Mouse (Mus musculus) lung, postnatal 0 days (tissue): ENCODE results near the gene Trit1. TPM values are rescaled to one million over a fixed set of nuclear protein-coding genes. Genes with fewer than 3 reads are reported as not detected.

Source experiments
- ATAC-seq: fragments of 200-750 bp; cut with Nextera tagmentation; 2 replicates; pipeline ENCODE4 v1.8.0; 2017; ENCODE audit warnings: moderate library complexity
- DNase-seq: peaks from one replicate; pipeline ENCODE4 v3.0.0-alpha.2; 2016; ENCODE audit warnings: low spot score
- H3K27ac ChIP-seq: fragments of 300-500 bp; sonication (generic); 2 replicates; pipeline ENCODE4 v1.5.1; 2014; ENCODE audit warnings: antibody characterized with exemption, mild to moderate bottlenecking, low read length, mixed read lengths
- H3K27me3 ChIP-seq: fragments of 300-500 bp; sonication (generic); replicated peaks from 2 replicates; pipeline ENCODE4 v1.6.1; 2014; ENCODE audit warnings: low read length, mixed read lengths; ENCODE audit not compliant: insufficient read depth
- H3K36me3 ChIP-seq: fragments of 300-500 bp; sonication (generic); 2 replicates; pipeline ENCODE4 v1.6.1; 2014; ENCODE audit warnings: low read length, mixed read lengths; ENCODE audit not compliant: insufficient read depth
- H3K4me1 ChIP-seq: fragments of 300-500 bp; sonication (generic); 2 replicates; pipeline ENCODE4 v1.6.1; 2014; ENCODE audit warnings: antibody characterized with exemption, low read depth, low read length, mixed read lengths; ENCODE audit not compliant: insufficient read depth
- H3K4me2 ChIP-seq: fragments of 300-500 bp; sonication (generic); replicated peaks from 2 replicates; pipeline ENCODE4 v1.6.1; 2014; ENCODE audit warnings: low read depth, mild to moderate bottlenecking, low read length, moderate library complexity, mixed read lengths
- H3K4me3 ChIP-seq: fragments of 300-500 bp; sonication (generic); 2 replicates; pipeline ENCODE4 v1.5.1; 2014; ENCODE audit warnings: low read depth, low read length
- H3K9ac ChIP-seq: fragments of 300-500 bp; sonication (generic); replicated peaks from 2 replicates; pipeline ENCODE4 v1.6.1; 2014; ENCODE audit warnings: low read depth, mild to moderate bottlenecking
- H3K9me3 ChIP-seq: fragments of 300-500 bp; sonication (generic); 2 replicates; pipeline ENCODE4 v1.6.1; 2016; ENCODE audit warnings: low read length, mixed read lengths
- CTCF ChIP-seq: IDR thresholded peaks from 2 replicates; pipeline ENCODE4 v1.5.1; 2016; ENCODE audit warnings: antibody characterized with exemption, mild to moderate bottlenecking
- EP300 ChIP-seq: IDR thresholded peaks from 2 replicates; pipeline ENCODE4 v1.6.1; 2016; ENCODE audit warnings: antibody characterized with exemption, mild to moderate bottlenecking, control low read depth
- WGBS: fragments of 180-500 bp; shearing (Covaris S2); extraction: QIAGEN DNeasy Blood & Tissue Kit; methylation state at CpG from one replicate; pipeline ENCODE4 v1.1.7; 2014; 5-methylcytosine and 5-hydroxymethylcytosine counted together
- polyA plus RNA-seq: library from polyadenylated mRNA; unstranded; fragments of >200 nt; fragmentation: Nextera tagmentation; extraction: Ambion mirVana; gene quantifications from 2 replicates; pipeline ENCODE4 v1.2.1, GENCODE M21; 2015

Gene Trit1
- 10.7 and 11.1 TPM in 2 replicates for polyA plus RNA-seq

DNA sequence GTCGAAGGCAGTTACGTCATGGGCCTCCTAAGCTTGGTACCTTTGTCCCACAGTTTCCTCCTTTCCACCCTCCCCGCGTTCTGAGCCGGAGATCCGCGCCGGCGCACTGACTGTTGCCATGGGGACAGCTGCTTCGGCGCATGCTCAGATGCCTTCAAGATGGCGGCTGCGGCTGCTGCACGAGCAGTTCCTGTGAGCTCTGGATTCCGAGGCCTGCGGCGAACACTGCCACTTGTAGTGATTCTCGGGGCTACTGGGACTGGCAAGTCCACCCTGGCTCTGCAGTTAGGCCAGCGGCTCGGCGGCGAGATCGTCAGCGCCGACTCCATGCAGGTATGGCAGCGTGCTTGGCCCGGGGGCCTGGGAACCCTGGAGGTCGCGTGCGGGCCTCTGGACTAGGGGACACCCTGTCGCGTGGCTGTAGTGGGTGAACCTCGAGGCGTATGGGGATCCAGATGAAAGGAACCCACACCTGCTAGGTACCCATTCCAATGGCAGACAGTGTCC lies at the start of gene Trit1:
TSS of gene Trit1 (plus strand) at position 147 of the 507 bp plus-strand sequence.
- H3K4me2 ChIP-seq, result peak within 1 kb of the TSS; percentile 85
- DNase-seq (peak; percentile 97), ATAC-seq (peak; percentile 97)
- peak within 1 kb of the TSS; percentile 81 for H3K27ac ChIP-seq
- H3K36me3 ChIP-seq, result no peaks in the 10 kb centered on the region
- TF ChIP-seq EP300, result no peak
- WGBS, result 2% methylated on average over 34 of the region's 34 CpGs
- H3K9me3 ChIP-seq, result no peaks in the 10 kb centered on the region
- peak within 1 kb of the TSS; percentile 76 for H3K9ac ChIP-seq
- peak within 1 kb of the TSS; percentile 88 for H3K4me3 ChIP-seq
- no peaks in the 10 kb centered on the region for H3K27me3 ChIP-seq
- peaks cover 9% of the 10 kb centered on the region; the same call in 1 of the 2 replicates for H3K4me1 ChIP-seq

- Histone ChIP-seq H3K4me1 (no peaks in the 10 kb centered on the region), H3K4me2 (no peak overlapping the region), H3K27ac (no peak overlapping the region), H3K4me3 (no peak overlapping the region), H3K27me3 (peaks cover 10% of the 10 kb centered on the region), H3K36me3 (no peaks in the 10 kb centered on the region), H3K9ac (no peak overlapping the region), H3K9me3 (no peaks in the 10 kb centered on the region)
- WGBS, result 57% methylated on average over 4 of the region's 4 CpGs
- DNase-seq, result no peak
- TF ChIP-seq CTCF (no peak), EP300 (no peak)
- no peak for ATAC-seq
These were observed 48.3 kb upstream of the Trit1 start for GRCm38 (mm10) chr4:122968106-122968505.

GRCm38 (mm10) chr4:122971191-122971590 lies 45.2 kb upstream of the Trit1 start:
- no peak overlapping the region for H3K27ac ChIP-seq
- 59% methylated on average over 4 of the region's 4 CpGs for WGBS
- H3K36me3 ChIP-seq, result no peaks in the 10 kb centered on the region
- no peaks in the 10 kb centered on the region for H3K9me3 ChIP-seq
- peaks cover 5% of the 10 kb centered on the region for H3K27me3 ChIP-seq
- no peak overlapping the region for H3K4me3 ChIP-seq
- DNase-seq, result no peak
- H3K4me2 ChIP-seq, result no peak overlapping the region
- no peak overlapping the region for H3K9ac ChIP-seq
- no peak for ATAC-seq
- no peaks in the 10 kb centered on the region for H3K4me1 ChIP-seq
- no peak for TF ChIP-seq EP300
- no peak for TF ChIP-seq CTCF

DNA sequence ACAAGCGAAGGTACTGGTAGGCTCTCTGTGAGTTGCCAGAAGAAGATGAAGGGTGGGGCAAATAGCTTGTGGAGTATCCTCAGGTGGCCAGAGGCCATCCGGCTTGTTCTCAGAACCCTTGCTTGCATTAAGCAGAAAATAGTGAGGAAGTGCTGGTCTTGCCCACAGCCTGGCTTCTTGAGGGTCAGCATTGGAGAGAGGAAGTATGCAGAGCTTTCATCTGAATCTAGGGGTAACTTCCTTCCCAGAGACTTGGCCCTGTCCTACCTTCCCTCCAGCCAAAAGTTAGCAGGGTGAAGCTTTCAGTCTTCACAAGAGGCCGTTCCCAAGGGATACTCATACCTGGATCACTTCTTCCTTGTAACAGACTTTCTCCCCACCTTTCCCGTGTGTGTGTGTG lies 44.8 kb upstream of the Trit1 start:
- Histone ChIP-seq H3K9me3 (no peaks in the 10 kb centered on the region), H3K27me3 (peaks cover 5% of the 10 kb centered on the region), H3K27ac (no peak overlapping the region), H3K4me1 (no peaks in the 10 kb centered on the region), H3K4me2 (no peak overlapping the region), H3K36me3 (no peaks in the 10 kb centered on the region), H3K4me3 (no peak overlapping the region), H3K9ac (no peak overlapping the region)
- no peak for DNase-seq
- no peak for TF ChIP-seq EP300
- TF ChIP-seq CTCF, result no peak
- WGBS, result 61% methylated on average over 4 of the region's 4 CpGs
- no peak for ATAC-seq

DNA sequence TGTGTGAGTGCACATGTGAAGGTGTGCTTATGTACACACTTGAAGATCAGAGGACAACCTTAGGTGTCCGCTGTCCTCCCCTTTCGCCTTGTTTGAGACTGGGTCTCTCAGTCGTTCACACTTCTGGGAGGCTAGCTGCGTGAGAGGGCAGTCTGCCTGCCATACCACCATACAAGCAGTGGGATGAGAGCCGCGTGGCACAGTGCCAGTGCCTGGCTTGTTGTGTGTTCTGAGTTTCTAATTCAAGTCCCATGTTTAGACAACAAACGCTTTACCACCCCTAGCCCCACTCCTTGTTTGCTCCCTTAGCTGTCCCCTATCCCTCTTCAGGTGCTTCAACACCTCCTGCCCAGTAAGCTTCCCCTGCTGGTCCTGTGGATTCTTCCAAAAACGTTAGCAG lies 44.3 kb upstream of the Trit1 start:
- no peak overlapping the region for H3K4me3 ChIP-seq
- no peaks in the 10 kb centered on the region for H3K4me1 ChIP-seq
- no peaks in the 10 kb centered on the region for H3K9me3 ChIP-seq
- peaks cover 5% of the 10 kb centered on the region for H3K27me3 ChIP-seq
- H3K9ac ChIP-seq, result no peak overlapping the region
- ATAC-seq (no peak), DNase-seq (no peak)
- TF ChIP-seq CTCF, result no peak
- no peak for TF ChIP-seq EP300
- H3K27ac ChIP-seq, result no peak overlapping the region
- no peaks in the 10 kb centered on the region for H3K36me3 ChIP-seq
- H3K4me2 ChIP-seq, result no peak overlapping the region
- 45% methylated on average over 8 of the region's 8 CpGs for WGBS

DNA sequence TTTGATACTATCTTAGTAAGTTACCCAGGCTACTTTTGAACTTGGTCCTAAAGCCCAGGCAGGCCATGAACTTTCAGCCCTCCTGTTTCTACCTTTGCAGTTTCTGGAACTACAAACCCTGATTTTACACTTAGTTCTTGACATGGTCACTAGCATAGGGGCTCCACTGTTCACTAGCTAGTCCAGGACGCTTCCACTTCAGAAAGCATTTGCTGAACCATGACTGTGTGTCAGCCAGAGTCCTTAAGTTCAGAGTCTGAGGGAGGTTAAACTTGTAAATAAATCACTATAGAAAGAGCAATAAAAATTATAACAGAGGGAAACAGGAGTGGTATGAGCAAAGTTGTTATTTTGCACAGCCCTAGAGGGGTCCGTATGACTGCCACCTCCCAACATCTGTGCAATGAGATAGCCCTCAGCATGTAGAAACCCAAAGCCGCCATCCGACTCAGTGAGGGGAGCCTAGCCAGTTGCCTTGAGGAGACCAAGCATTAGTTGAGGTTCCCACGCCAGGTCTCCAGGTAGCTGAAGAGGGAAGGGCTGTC lies 41.3 kb upstream of the Trit1 start:
- H3K4me3 ChIP-seq, result no peak overlapping the region
- no peak overlapping the region for H3K4me2 ChIP-seq
- no peaks in the 10 kb centered on the region for H3K9me3 ChIP-seq
- H3K27ac ChIP-seq, result no peak overlapping the region
- H3K36me3 ChIP-seq, result no peaks in the 10 kb centered on the region
- ATAC-seq (no peak), DNase-seq (no peak)
- WGBS, result 80% methylated on average over 5 of the region's 5 CpGs
- TF ChIP-seq EP300 (no peak), CTCF (no peak)
- H3K9ac ChIP-seq, result no peak overlapping the region
- no peaks in the 10 kb centered on the region for H3K4me1 ChIP-seq
- peaks cover 13% of the 10 kb centered on the region for H3K27me3 ChIP-seq

- no peak overlapping the region for H3K27ac ChIP-seq
- no peak overlapping the region for H3K9ac ChIP-seq
- DNase-seq (no peak), ATAC-seq (no peak)
- TF ChIP-seq CTCF (no peak), EP300 (no peak)
- no peak overlapping the region for H3K4me2 ChIP-seq
- no peaks in the 10 kb centered on the region for H3K4me1 ChIP-seq
- H3K36me3 ChIP-seq, result no peaks in the 10 kb centered on the region
- peaks cover 8% of the 10 kb centered on the region; the same call in 1 of the 2 replicates for H3K27me3 ChIP-seq
- H3K9me3 ChIP-seq, result no peaks in the 10 kb centered on the region
- H3K4me3 ChIP-seq, result no peak overlapping the region
- 63% methylated on average over 4 of the region's 4 CpGs for WGBS
These were observed 39.5 kb upstream of the Trit1 start for GRCm38 (mm10) chr4:122976885-122977284.
